Mouse (Mus musculus) embryonic facial prominence, embryonic 12.5 days (tissue): Measurements from ENCODE around the gene Dscam. TPM values are rescaled to one million over a fixed set of nuclear protein-coding genes. Genes with fewer than 3 reads are reported as not detected.

Experiments
- ATAC-seq: fragments of 200-750 bp; cut with Nextera tagmentation; 2 replicates; pipeline ENCODE4 v1.8.0; 2017; ENCODE audit not compliant: insufficient number of reproducible peaks, insufficient read depth, low FRiP score, low TSS enrichment
- H3K27ac ChIP-seq: fragments of 300-500 bp; sonication (generic); 2 replicates; pipeline ENCODE4 v1.5.1; 2016; ENCODE audit warnings: mild to moderate bottlenecking
- H3K27me3 ChIP-seq: fragments of 300-500 bp; sonication (generic); 2 replicates; pipeline ENCODE4 v1.6.1; 2016; ENCODE audit warnings: mild to moderate bottlenecking, moderate library complexity
- H3K36me3 ChIP-seq: fragments of 300-500 bp; sonication (generic); 2 replicates; pipeline ENCODE4 v1.6.1; 2016; ENCODE audit warnings: mild to moderate bottlenecking
- H3K4me1 ChIP-seq: fragments of 300-500 bp; sonication (generic); 2 replicates; pipeline ENCODE4 v1.6.1; 2016
- H3K4me2 ChIP-seq: fragments of 300-500 bp; sonication (generic); replicated peaks from 2 replicates; pipeline ENCODE4 v1.6.1; 2016; ENCODE audit warnings: mild to moderate bottlenecking, moderate library complexity
- H3K4me3 ChIP-seq: fragments of 300-500 bp; sonication (generic); 2 replicates; pipeline ENCODE4 v1.5.1; 2016; ENCODE audit warnings: mild to moderate bottlenecking
- H3K9ac ChIP-seq: fragments of 300-500 bp; sonication (generic); 2 replicates; pipeline ENCODE4 v1.6.1; 2016; ENCODE audit warnings: mild to moderate bottlenecking, moderate library complexity
- H3K9me3 ChIP-seq: fragments of 300-500 bp; sonication (generic); 2 replicates; pipeline ENCODE4 v1.6.1; 2016; ENCODE audit warnings: mild to moderate bottlenecking, moderate library complexity
- WGBS: fragments of 180-500 bp; shearing (Covaris S2); methylation state at CpG from one replicate; pipeline ENCODE4 v1.1.7; 2016; 5-methylcytosine and 5-hydroxymethylcytosine counted together
- polyA plus RNA-seq: library from polyadenylated mRNA; unstranded; fragments of >200 nt; fragmentation: Nextera tagmentation; extraction: Ambion mirVana; gene quantifications from 2 replicates; pipeline ENCODE4 v1.2.1, GENCODE M21; 2016

Gene Dscam
- polyA plus RNA-seq, 1 experiment from 2014 or later = 0.42 TPM

DNA sequence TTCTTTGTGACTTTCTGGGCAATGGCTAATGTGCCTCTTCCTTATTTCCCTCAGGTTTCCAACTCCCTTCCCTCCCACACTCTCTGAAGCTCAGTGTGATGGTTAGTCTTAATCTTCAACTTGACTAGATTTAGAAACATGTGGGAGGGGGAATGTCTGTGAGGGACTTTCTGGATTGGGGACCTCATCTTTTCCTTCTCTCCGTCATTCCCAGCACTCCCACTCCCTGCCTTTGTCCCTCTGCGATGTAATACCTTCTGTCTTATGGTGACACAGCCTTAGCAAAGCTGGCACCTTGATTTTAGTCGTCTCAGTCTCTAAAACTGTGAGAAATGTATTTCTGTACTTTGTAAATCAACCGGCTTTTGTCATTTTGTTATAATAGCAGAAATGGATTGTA, 615.1 kb downstream of the Dscam start:
- Histone ChIP-seq H3K9ac (no peak overlapping the region), H3K27me3 (no peaks in the 10 kb centered on the region), H3K27ac (no peak overlapping the region), H3K9me3 (no peaks in the 10 kb centered on the region), H3K4me2 (no peak overlapping the region), H3K4me3 (no peak overlapping the region), H3K4me1 (no peaks in the 10 kb centered on the region), H3K36me3 (no peaks in the 10 kb centered on the region)
- ATAC-seq = no peak
- WGBS = 82% methylated on average over 4 of the region's 4 CpGs

GRCm38 (mm10) chr16:96552680-96553079, 617.9 kb downstream of the Dscam start:
- no peak for ATAC-seq
- WGBS = 80% methylated on average over 2 of the region's 2 CpGs

GRCm38 (mm10) chr16:96541056-96541455, 629.5 kb downstream of the Dscam start:
- WGBS = 73% methylated on average over 2 of the region's 2 CpGs
- ATAC-seq = no peak
- H3K4me3 ChIP-seq = no peak overlapping the region
- no peaks in the 10 kb centered on the region for H3K36me3 ChIP-seq
- H3K4me2 ChIP-seq = no peak overlapping the region
- no peak overlapping the region for H3K9ac ChIP-seq
- no peak overlapping the region for H3K27ac ChIP-seq
- no peaks in the 10 kb centered on the region for H3K9me3 ChIP-seq
- H3K4me1 ChIP-seq = peaks cover 10% of the 10 kb centered on the region
- H3K27me3 ChIP-seq = no peaks in the 10 kb centered on the region

More at GRCm38 (mm10) chr16:96552680-96553079, 617.9 kb downstream of the Dscam start:
- no peak overlapping the region for H3K4me2 ChIP-seq
- H3K4me1 ChIP-seq = no peaks in the 10 kb centered on the region
- H3K4me3 ChIP-seq = no peak overlapping the region
- no peak overlapping the region for H3K9ac ChIP-seq
- no peak overlapping the region for H3K27ac ChIP-seq
- no peaks in the 10 kb centered on the region for H3K27me3 ChIP-seq
- no peaks in the 10 kb centered on the region for H3K9me3 ChIP-seq
- H3K36me3 ChIP-seq = no peaks in the 10 kb centered on the region

Other genes starting within 250 kb of the Dscam start
- 7.2 and 8.3 TPM in 2 replicates for gene Bace2, start 186.0 kb upstream of the Dscam start, polyA plus RNA-seq